Mouse (Mus musculus) right cerebral cortex, postnatal 10 days (tissue): ENCODE data around the gene Ampd2.

ENCODE experiments used
- DNase-seq, 2 experiments: peaks; one replicate each; pipeline ENCODE4 v3.0.0; 2021; ENCODE audit warnings: low spot score in 2 of 2

Ampd2 gene

DNA sequence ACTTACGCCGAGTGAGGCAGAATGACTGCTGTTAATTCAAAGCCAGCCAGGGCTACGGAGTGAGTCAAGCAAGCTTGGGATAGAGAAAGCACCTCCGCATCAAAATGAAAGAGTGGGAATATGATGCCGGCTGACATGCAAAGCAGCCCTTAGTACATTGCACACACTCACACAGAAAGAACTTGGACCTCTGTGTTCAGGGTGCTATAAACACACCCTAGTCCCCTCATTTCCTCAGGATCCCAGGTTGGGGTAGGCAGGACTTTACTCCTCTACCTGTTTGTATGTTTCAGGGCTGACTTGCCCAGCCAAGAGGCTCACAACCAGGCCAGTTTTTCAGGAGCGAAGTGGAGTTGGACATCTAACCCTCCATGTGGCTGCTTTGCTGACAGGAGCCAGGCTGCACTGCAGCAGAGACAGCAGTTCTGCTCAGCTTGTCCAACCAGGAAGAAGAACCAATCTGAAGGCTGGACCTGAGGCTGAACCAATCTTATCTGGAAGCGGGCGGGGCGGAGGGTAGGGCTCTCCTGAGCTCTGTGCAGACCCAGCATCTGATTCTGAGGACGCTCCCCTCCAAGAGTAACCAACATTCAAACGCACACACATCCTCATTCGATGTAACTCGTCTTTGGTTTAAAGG lies 17.1 kb downstream of the Ampd2 start:
- peak in 1 of 2 experiments; percentile 25 for DNase-seq

GRCm38 (mm10) chr3:108068826-108069225 lies 17.6 kb downstream of the Ampd2 start:
- DNase-seq, result no peak

- no peak for DNase-seq
These were observed 19.0 kb downstream of the Ampd2 start for GRCm38 (mm10) chr3:108067370-108067934.

GRCm38 (mm10) chr3:108065551-108065950 lies 20.9 kb downstream of the Ampd2 start:
- DNase-seq, result no peak

GRCm38 (mm10) chr3:108064672-108065071 lies 21.8 kb downstream of the Ampd2 start:
- no peak for DNase-seq

DNA sequence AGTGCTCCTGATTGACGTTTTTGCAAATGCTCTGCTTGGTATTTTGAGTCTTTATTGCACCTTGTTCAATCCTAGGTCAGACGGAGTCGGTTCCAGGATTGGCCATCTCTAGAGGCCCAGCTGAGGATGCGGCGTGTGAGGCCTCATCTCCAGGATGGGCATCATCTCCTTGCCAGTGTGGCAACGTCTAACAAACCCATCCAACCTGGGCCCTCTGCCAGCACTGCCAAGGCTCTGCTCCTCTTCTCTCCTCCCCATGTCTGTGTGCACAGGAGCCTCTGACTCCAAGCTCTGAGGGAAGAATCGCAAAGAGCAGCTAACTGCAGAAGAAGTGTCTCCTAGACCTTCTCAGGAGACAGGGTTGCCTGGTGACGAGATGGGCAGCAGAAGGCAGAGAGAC lies 23.8 kb downstream of the Ampd2 start:
- DNase-seq, result peak in 1 of 2 experiments; percentile 30

DNA sequence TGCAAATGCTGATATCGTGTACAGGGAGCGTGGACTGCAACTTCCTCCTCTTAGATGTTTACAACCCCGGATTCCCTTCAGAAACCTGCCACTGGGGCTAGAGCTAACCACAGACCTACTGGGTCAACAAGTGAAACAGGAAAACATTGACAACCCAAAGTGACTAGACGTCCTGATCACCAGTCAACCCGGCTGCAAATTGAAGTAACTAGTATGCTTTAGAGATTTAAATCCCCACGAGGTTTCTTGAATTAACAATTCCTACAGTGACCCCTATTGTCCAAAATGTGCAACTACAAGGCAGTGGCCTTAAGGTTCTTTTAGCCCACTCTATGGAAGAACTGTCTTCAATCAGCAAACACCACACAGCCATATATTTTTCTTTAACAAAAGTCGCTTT lies 25.0 kb downstream of the Ampd2 start:
- peak; percentile 43 to 64 for DNase-seq

GRCm38 (mm10) chr3:108050493-108050892 lies 36.0 kb downstream of the Ampd2 start:
- DNase-seq, result no peak

DNA sequence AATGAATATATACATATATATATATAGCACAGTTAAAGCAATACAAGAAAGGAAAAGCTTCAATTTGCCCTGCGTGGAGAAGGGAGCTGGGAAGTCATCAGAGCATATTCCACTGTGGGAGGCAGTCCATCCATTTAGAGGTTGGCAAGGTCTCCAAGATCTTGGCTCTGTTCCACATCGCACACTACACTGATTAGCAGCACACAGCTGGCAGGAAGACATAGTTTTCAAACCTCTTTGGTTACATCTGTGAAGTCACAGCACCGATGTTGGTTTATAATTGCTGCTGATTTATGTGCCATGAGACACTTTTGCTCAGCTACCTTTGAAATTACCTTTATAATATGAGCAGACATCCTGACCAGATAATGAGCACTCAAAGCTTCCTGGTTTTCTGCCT lies 38.1 kb downstream of the Ampd2 start:
- no peak for DNase-seq

DNA sequence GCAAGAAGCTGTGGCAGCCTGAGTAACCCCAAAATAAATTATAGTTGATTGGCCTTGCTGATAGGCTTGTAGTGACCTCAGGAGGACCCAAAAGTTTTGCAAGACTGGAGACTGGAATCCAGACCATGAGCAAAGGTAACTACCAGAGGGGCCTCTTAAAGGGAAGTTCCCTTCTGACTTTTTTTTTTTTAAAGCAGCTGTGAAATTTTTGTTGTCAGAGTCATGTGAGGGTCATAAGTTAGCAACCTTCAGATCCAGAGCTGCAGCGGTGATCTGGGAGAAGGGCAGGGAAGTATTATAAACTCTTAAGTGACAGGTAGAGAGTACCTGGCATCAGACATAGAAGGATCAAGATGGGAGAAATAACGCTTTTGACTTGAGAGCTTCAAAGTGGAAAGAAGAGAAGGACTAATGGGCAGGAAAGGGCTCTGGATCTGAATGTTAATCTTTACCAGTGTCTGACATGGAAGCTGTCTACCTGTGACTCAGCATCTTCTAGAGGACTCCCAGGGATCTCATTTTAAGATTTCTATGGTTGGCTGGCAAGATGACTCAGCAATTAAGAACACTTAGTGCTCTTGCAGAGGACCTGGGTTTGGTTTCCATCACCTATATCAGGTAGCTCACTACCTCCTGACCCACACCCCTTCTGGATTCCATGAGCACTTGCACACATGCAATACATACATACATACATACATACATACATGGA lies 39.4 kb downstream of the Ampd2 start:
- DNase-seq, result no peak

DNA sequence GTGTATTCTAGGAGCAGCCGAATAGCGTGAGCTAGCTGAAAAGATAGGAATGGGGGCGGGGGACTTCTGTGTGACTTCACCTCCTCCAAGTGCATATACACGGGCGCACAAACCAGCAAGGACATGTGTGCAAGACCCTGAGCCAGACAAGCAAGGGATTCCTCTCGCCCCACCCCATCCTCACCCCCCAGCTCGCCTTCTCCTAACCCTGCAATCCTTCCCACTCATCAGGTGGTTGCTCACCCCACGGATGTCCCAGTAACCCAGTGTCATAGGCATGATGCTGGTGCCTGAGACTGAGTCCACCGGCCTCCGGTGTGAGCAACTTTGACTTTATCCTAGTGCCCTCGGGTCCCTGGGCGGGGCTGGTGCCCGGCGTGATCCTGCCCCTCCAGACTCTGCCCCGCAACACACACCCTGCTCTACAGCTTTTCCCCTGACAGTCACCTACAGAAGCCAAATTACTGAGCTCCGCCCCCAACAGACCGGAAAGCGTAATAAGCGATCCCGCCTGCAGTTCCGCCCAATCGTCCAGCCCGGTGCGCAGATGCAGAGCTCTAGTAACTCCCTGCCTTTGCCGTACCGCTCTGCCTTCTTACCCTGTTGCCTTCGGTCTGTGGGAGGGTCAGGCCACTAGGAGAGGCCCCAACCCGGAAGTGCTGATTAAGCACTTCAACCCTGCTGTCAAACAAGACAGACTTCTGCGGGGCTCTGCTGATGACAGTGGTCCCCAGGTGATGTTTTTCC lies 41.9 kb downstream of the Ampd2 start, which contains the start of gene Gstm4:
TSS of gene Gstm4 (minus strand) at position 501 of the 747 bp plus-strand sequence.
- peak; percentile 90 to 91 for DNase-seq

DNA sequence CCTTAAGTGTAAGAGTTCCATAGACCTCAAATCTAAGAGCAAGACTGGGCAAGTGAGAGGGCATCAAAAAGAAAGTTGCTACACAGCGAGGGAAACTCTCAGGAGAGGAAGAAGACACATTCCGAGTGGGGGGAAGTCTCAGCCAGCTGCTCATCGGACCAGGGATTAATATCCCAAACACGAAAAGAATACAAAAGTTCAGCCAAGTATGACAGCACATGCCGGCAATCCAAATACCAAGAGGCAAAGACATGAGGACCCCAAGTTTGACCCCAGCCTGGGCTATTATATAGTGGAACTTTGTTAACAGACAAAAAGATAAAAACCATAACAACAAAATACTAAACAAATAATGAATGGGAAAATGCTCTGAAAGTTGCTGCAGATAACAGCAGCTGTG lies 53.3 kb downstream of the Ampd2 start:
- DNase-seq, result no peak

- no peak for DNase-seq
These were observed 54.3 kb downstream of the Ampd2 start for GRCm38 (mm10) chr3:108032113-108032512.

DNA sequence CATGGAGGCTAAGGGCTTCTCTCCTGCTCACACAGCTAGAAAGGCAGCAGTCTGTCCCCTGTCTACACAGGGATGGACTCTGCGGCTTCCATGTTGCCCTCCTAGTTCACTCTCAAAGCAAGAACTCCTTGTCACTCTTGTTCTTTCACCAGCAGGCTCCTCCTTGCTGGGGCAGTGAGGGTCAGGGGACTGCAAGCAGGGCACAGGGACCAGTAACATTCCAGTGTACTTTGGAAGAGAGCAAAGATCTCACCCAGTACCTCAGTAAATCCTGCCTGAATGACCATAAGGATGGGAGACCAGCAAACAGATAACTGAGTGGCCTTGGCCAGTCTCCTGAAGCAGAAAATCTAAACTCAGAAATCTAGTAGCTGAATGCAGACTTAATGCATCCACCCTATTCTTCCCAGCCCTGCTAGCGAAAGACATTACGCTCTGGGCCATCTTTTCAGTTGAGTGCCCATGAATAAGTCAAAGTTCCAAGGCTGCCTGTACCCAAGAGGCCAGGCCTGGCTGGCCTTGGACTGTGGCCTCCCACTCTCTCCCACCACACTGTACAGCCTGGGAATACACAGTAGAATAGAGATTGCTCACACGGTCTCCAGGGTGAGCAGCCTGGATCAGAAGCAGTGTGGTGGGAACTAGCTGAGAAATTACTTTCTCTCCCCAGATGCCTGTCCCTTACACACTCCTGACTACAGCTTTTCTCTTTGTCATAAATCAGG lies 57.6 kb downstream of the Ampd2 start:
- DNase-seq, result no peak

DNA sequence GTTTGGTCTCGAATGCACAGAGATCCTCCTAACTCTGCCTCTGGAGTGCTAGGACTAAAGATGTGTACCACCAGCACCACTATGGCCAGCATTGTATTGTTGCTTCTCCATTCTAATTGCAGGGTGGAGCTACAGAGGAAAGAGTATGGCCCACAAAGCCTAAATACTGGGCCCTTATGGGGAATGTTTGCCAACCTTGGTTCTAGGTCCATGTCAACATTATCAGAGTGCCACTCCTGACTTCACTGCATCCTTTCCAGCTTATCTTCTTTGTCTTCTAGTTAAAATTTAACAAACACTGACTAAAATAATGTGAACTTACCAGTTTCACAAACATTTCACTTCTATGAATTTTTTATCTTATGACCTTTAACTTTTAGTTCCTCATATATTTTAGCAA lies 59.9 kb downstream of the Ampd2 start:
- DNase-seq, result no peak

GRCm38 (mm10) chr3:108026049-108026448 lies 60.4 kb downstream of the Ampd2 start:
- DNase-seq, result no peak

DNA sequence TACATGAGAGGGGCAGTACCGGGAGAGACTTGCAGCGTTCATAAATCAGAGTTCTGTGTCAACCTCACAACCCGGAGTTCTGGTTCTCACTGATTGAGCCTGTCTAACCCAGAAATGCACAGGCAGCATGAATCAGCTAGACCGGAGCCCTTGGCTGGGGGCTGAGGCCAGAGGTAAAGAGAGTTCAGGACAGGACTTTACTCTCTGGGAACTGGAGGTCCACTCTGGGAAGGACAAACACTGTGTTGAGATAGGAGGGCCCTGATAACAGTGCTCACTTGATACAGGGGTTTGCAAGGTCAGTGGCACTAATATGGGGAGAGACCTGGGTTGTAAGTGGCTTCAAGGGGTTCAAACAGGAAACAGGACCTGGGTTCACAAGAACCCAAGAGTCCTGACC lies 61.1 kb downstream of the Ampd2 start:
- DNase-seq, result no peak
